Mouse (Mus musculus) intestine, postnatal 0 days (tissue): Measurements from ENCODE around the gene Wdr72. TPM values are rescaled to one million over a fixed set of nuclear protein-coding genes. Genes with fewer than 3 reads are reported as not detected.

Experiments
- ATAC-seq: fragments of 200-750 bp; cut with Nextera tagmentation; 2 replicates; pipeline ENCODE4 v1.8.0; 2017; ENCODE audit warnings: mild to moderate bottlenecking, moderate TSS enrichment, moderate library complexity
- H3K27ac ChIP-seq: fragments of 300-500 bp; sonication (generic); 2 replicates; pipeline ENCODE4 v1.5.1; 2014; ENCODE audit warnings: mild to moderate bottlenecking, low read depth, low read length, moderate library complexity
- H3K27me3 ChIP-seq: fragments of 300-500 bp; sonication (generic); replicated peaks from 2 replicates; pipeline ENCODE4 v1.6.1; 2014; ENCODE audit warnings: low read length, mixed read lengths; ENCODE audit not compliant: control insufficient read depth, insufficient read depth
- H3K36me3 ChIP-seq: fragments of 300-500 bp; sonication (generic); 2 replicates; pipeline ENCODE4 v1.6.1; 2014; ENCODE audit warnings: mild to moderate bottlenecking, moderate library complexity; ENCODE audit not compliant: control insufficient read depth, insufficient read depth
- H3K4me1 ChIP-seq: fragments of 300-500 bp; sonication (generic); replicated peaks from 2 replicates; pipeline ENCODE4 v1.6.1; 2014; ENCODE audit warnings: antibody characterized with exemption, low read length, mixed read lengths; ENCODE audit not compliant: control insufficient read depth, insufficient read depth
- H3K4me2 ChIP-seq: fragments of 300-500 bp; sonication (generic); replicated peaks from 2 replicates; pipeline ENCODE4 v1.6.1; 2014; ENCODE audit warnings: low read depth, mild to moderate bottlenecking, moderate library complexity
- H3K4me3 ChIP-seq: fragments of 300-500 bp; sonication (generic); 2 replicates; pipeline ENCODE4 v1.5.1; 2014; ENCODE audit warnings: low read depth, low read length
- H3K9ac ChIP-seq: fragments of 300-500 bp; sonication (generic); 2 replicates; pipeline ENCODE4 v1.6.1; 2014; ENCODE audit warnings: mild to moderate bottlenecking, low read depth, low read length
- H3K9me3 ChIP-seq: fragments of 300-500 bp; sonication (generic); 2 replicates; pipeline ENCODE4 v1.6.1; 2016; ENCODE audit warnings: mixed run types; ENCODE audit not compliant: control insufficient read depth
- CTCF ChIP-seq: sonication (generic); IDR thresholded peaks from 2 replicates; pipeline ENCODE4 v1.5.1; 2016; ENCODE audit warnings: low read depth, mild to moderate bottlenecking, control low read depth, antibody characterized with exemption, moderate library complexity
- WGBS: fragments of 180-500 bp; shearing (Covaris S2); extraction: QIAGEN DNeasy Blood & Tissue Kit; methylation state at CpG from one replicate; pipeline ENCODE4 v1.1.7; 2014; 5-methylcytosine and 5-hydroxymethylcytosine counted together
- polyA plus RNA-seq: library from polyadenylated mRNA; unstranded; fragments of >200 nt; fragmentation: Nextera tagmentation; extraction: Ambion mirVana; gene quantifications from 2 replicates; pipeline ENCODE4 v1.2.1, GENCODE M21; 2015

Gene Wdr72
- polyA plus RNA-seq, 1 experiment from 2014 or later: 0.13 TPM

GRCm38 (mm10) chr9:74258389-74258788, 148.2 kb downstream of the Wdr72 start:
- Histone ChIP-seq H3K9me3 (no peaks in the 10 kb centered on the region), H3K4me3 (no peak overlapping the region), H3K4me1 (no peaks in the 10 kb centered on the region), H3K27me3 (no peaks in the 10 kb centered on the region), H3K9ac (no peak overlapping the region), H3K36me3 (no peaks in the 10 kb centered on the region), H3K27ac (no peak overlapping the region), H3K4me2 (no peak overlapping the region)
- 65% methylated on average over 4 of the region's 4 CpGs for WGBS
- no peak for ATAC-seq
- TF ChIP-seq CTCF: no peak

- Histone ChIP-seq H3K9me3 (no peaks in the 10 kb centered on the region), H3K36me3 (no peaks in the 10 kb centered on the region), H3K9ac (no peak overlapping the region), H3K27me3 (no peaks in the 10 kb centered on the region), H3K4me2 (no peak overlapping the region), H3K4me3 (no peak overlapping the region), H3K4me1 (no peaks in the 10 kb centered on the region), H3K27ac (no peak overlapping the region)
- no peak for ATAC-seq
- no peak for TF ChIP-seq CTCF
- WGBS: 47% methylated on average over 14 of the region's 14 CpGs
Observed at GRCm38 (mm10) chr9:74277752-74278385, 167.7 kb downstream of the Wdr72 start.

GRCm38 (mm10) chr9:74282072-74282471, 171.9 kb downstream of the Wdr72 start:
- no peak for TF ChIP-seq CTCF
- Histone ChIP-seq H3K27ac (no peak overlapping the region), H3K4me3 (no peak overlapping the region), H3K9ac (no peak overlapping the region), H3K9me3 (no peaks in the 10 kb centered on the region), H3K4me1 (no peaks in the 10 kb centered on the region), H3K4me2 (no peak overlapping the region), H3K27me3 (no peaks in the 10 kb centered on the region), H3K36me3 (no peaks in the 10 kb centered on the region)
- WGBS: 58% methylated on average over 3 of the region's 3 CpGs
- ATAC-seq: no peak

GRCm38 (mm10) chr9:74286210-74286609, 176.1 kb downstream of the Wdr72 start:
- no peak overlapping the region for H3K4me2 ChIP-seq
- H3K36me3 ChIP-seq: no peaks in the 10 kb centered on the region
- no peaks in the 10 kb centered on the region for H3K9me3 ChIP-seq
- no peaks in the 10 kb centered on the region for H3K4me1 ChIP-seq
- no peak overlapping the region for H3K27ac ChIP-seq
- H3K4me3 ChIP-seq: no peak overlapping the region
- ATAC-seq: no peak
- H3K27me3 ChIP-seq: no peaks in the 10 kb centered on the region
- 28% methylated on average over 2 of the region's 2 CpGs for WGBS
- TF ChIP-seq CTCF: peak; percentile 65
- no peak overlapping the region for H3K9ac ChIP-seq

DNA sequence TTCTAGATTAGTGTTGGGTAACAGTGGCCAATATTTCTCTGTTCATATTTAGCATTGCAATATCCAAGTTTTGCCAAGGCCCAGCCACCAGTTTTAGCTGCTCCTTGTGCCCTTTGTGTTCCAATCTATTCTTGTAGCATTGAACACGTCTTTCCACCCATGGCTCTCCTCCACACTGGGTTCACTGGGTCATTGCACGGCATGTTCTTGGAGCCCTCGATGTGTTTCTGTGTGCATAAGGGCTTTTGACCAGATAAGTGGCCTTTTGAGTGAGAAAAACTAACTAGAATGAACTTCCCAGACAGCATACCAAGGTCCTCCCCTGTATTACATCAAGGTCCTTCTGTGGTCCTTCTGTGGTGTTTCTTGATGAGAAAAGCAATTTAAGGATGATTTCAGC, 184.3 kb downstream of the Wdr72 start:
- Histone ChIP-seq H3K36me3 (no peaks in the 10 kb centered on the region), H3K27ac (no peak overlapping the region), H3K9me3 (no peaks in the 10 kb centered on the region), H3K9ac (no peak overlapping the region), H3K4me2 (no peak overlapping the region), H3K4me3 (no peak overlapping the region), H3K27me3 (no peaks in the 10 kb centered on the region), H3K4me1 (no peaks in the 10 kb centered on the region)
- ATAC-seq: no peak
- TF ChIP-seq CTCF: no peak
- WGBS: 59% methylated on average over 3 of the region's 3 CpGs

DNA sequence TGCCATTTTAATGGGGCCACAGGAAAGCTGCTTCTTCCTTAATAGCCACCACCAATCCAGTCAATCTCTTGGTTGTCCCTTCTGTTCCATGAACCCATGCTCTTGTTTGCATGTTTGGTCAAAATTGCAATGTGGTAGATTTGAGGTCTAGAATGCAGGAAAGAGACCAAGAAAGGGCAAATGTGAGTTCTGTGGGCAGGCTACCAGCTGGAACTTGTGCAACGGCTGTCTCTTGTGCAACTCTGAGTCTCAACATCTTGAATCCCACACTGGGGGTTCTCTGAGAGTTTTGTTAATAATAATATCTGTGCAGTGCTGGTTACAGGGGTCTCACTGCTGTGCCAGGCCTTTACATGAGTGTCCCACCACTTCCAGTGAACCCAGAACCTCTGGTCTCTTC, 208.6 kb downstream of the Wdr72 start:
- Histone ChIP-seq H3K9me3 (no peaks in the 10 kb centered on the region), H3K36me3 (no peaks in the 10 kb centered on the region), H3K4me1 (no peaks in the 10 kb centered on the region), H3K4me3 (no peak overlapping the region), H3K27ac (no peak overlapping the region), H3K4me2 (no peak overlapping the region), H3K27me3 (no peaks in the 10 kb centered on the region), H3K9ac (no peak overlapping the region)
- ATAC-seq: no peak
- no peak for TF ChIP-seq CTCF
- WGBS: 86% methylated on average over 1 of the region's 1 CpGs
